Mouse (Mus musculus): ENCODE measurements around the gene Ehd1. TPM values are rescaled to one million over a fixed set of nuclear protein-coding genes. Genes with fewer than 3 reads are reported as not detected.
"Not testable (repeated sequence)": the region's sequence is repeated elsewhere in the genome, so short reads cannot be mapped to it uniquely, and the experiment has no call there.

Ehd1 gene
- total RNA-seq, 2 experiments from 2014 or later: 20.6 to 21.6 TPM

DNA sequence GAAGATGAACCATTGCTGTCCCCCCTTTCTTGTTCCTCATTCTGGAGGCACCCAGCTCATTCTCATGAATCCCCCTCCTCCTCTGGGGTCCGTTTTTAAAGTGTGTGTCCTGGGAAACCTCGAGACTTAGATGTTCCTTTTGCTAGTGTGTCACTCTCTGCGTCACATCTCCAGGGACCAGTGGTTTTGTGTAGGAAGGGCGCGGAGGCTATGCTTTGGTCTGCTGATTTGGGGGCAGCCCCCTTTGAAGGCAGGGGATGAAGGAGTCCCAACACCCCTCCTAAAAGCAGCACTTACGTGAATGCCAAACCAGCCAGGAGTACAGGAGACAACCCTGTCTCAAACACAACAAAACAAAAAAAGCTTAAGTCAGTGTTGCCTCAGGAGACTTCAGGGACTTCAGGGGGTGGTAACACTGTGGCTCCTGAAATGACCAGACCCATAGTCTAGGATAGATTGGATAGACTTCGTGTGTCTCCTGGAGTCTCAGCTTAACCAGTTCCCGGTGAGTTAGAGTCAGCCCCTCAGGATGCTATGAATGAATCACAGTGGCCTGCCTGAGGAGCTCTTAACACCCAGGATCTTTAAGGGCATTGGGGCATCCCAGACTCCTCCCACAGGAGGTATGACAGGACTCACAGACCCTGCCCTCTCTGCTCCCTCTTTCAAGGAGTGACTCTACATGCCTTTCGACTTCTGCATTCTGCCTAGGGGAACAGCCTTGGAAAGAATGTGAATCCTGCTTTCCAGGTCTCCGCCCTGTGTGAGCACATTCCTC, 1.3 kb downstream of the Ehd1 start:
- ATAC-seq (replicated peaks; ENCODE audit: poor library complexity, severe bottlenecking): peak; percentile 52

DNA sequence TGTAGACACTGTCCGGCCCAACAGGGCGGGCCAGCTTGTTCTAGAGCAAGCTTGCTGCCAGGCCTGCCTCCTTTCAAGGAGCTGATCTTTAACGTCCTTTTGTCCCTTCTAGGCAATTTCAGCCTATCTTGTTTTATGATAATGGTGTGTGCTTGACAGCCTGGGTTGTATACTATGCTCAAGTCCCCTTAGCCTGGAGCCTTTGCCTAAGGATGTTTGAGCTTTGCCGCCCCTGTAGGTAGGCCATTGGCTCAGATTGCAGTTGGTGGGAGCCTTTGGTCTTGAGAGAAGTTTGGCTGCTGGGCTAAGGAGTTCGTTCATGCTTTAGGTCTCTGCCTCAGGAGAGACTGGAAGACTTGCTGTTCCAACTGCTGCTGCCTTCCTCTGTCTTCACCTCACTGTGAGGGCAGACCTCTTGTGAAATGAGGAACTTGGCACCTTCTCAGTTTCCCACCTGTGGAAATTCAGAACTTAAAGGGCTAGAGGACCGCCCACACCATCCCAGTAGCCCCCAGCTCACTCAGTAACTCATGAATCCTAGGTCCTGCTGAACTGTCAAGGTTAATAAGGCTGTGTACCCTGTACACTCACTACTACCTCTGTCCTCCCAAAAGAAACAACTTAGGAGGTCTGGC, 2.0 kb downstream of the Ehd1 start:
- no peak for ATAC-seq (replicated peaks; ENCODE audit: poor library complexity, severe bottlenecking)

DNA sequence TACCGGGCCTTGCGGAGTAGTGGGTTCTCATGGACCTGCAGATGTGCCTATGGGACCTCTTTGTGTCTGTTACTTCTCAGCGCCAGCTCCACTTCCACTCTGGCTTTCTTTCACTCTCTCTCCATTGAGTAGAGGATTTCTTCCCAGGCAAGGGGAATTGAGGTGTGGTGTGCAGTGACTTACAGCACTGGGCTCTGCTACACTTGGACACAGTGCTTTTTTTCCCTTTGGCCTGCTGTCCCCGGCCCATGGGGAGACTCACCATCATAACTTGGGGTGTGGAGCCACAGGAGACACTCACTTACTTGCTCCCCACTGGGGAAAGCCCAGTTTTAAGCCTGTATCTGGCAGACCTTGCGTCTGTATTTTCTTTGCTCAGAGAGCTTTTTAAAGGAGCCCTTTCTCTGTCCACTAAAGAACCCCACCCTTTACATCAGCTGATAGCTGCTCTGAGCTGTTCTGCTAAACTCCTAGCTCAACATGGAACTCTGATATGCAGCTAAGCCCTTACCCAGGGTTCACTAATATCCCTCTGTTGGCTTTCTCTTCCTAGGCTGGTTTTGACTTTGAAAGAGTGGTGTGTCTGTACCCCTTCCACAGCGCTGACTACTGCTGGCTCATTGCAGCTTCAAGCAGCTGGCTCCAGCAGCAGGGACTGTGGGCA, 3.1 kb downstream of the Ehd1 start:
- ATAC-seq (replicated peaks; ENCODE audit: poor library complexity, severe bottlenecking): no peak

DNA sequence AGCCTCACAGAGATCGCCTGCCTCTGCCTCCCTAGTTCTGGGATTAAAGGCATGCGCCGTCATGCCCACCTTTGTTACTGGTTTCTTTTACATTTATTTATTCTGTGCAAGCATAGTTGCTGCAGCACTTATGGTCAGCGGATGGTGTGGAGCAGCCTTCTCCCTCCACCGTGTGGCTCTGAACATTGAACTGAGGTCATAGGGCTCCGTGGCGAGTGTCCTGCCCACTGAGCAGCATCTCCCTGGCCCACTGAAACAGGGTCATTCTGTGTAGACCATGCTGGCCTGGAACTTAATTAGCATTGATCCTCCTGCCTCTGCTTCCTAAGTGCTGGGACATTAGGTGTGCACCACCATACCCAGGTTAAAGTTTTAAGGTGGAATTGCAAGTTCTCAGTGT, 4.0 kb downstream of the Ehd1 start:
- no peak for ATAC-seq (replicated peaks; ENCODE audit: poor library complexity, severe bottlenecking)

DNA sequence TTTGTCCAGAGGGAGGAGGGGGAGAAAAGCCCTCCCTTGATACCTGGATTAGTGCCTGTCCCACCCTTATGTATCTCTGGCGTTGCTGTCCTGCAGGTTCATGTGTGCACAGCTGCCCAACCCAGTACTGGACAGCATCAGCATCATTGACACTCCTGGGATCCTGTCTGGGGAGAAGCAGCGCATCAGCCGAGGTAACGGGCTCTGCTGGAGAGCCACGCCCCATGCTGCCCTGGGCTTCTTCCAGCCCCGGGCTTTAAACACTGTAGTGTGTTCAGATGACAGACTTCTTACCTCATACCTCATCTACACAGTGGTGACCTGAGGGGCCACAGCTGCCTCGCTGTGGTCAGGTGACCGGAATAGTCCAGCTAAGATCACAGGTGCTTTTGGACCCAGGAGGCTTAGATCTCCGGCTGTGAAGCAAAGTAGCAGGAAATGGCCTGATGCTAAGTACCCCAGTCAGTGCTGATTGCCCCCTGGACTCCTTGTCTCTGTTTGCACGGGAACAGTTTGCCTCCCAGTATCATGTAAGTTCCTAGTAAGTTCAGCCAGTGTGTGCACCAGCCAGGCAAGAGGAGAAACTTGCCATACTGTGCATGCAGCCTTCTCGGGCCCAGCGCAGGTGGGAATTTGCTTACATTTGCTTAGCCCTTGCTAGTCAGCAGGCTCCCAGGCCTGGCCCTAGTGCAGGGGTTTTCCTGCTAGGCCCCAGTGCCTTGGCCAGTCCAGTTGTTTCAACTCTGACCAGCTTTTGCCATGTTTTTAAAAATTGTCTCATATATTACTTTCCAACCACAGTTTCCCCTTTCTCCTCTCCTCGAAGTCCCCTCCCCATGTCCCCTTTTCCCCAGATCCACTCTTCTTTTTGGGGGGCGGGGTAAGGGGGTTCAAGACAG, 4.8 kb downstream of the Ehd1 start:
- no peak for ATAC-seq (replicated peaks; ENCODE audit: poor library complexity, severe bottlenecking)

DNA sequence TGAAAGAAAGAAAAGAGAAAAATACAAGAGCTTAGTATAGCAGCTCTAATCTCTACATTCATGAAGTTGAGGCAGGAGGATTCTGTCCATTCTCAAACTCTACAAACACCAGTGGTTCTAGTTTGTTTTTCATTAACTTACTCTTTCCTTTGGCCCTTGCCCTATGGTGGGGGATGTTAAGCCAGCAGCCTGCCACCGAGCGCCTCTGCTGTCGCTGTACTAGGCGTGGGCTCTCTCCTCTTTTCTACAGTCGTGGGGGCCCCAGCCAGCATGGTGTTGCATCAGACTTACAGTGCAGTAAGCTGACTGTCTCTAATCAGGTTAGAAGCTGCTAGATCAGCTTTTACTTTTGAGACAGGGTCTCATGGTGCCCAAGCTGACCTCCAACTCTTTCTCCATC, 6.5 kb downstream of the Ehd1 start:
- no peak for ATAC-seq (replicated peaks; ENCODE audit: poor library complexity, severe bottlenecking)

DNA sequence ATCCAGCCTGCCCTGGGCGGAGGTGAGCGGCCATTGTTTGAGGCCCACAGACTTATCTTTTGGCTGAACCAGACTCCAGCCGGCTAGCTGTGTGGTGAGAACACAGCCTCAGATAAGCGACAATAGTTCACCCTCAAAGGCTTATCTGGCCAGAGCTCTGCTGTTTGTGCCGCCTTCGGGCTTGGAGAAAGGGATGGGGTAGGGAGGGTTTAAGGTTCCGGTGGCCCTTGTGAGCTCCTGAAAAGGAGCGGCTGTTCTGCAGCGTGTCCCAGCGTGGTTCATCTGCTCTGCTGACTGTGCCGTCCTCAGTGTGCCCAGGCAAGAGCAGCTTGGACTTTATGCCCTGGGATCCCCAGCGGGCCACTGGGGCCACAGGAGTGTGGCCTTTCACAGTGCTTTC, 8.0 kb downstream of the Ehd1 start:
- no peak for ATAC-seq (replicated peaks; ENCODE audit: poor library complexity, severe bottlenecking)

DNA sequence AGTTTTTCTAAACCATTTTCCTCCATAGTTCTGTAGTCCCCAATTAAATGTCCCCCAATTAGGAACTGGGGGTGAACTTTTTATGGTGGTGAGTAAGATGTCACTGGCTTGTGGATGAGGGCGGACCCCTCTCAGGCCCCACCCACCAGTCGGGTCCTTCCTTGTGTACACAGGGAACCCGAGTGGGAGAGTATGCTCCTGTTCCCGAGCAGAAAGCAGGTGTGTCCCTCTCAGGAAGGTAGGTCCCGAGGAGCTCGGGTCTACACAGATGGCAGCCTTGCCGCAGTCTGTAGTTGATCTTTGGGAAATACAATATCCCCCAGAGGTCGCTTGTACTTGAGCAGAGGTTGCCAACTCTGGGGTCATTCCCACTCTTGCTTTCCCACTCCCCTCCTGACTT, 8.7 kb downstream of the Ehd1 start:
- ATAC-seq (replicated peaks; ENCODE audit: poor library complexity, severe bottlenecking): no peak

DNA sequence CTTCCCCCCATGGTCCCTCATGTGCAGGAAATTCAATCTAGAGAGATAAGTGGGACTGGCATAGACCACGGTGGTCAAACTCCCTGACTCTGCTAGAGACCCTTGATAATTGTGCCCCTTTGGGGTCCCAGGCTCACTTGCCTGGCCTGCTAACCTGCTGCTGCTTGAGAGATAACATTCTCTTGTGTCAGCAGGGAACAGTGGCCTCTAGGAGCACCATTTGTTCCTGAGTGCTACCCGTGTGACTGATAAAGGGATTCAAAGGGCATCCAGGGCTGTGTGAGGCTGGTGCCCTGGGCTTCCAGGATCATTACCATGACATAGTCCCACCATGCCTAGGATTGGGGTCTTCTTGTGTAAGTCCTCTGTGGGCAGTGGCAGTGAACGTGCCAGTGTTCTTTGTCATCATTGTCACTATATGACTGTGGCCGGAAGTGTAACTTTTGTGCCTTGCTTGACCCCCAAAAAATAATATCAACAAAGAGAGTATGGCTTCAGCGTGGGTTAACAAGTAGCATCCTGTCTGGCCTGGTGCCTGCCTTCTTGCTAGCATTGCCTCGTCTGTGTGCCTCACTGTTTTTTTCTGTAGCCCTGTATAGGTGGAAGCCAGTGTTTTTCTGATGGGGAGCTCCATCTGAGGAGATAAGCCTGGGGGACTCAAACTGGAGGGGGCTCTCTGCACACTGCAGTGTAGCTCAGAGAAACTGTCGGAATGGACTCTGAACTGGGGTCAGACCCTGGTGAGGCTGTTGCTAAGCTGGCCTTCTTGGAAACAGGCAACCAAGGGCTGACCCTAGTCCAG, 9.3 kb downstream of the Ehd1 start:
- ATAC-seq (replicated peaks; ENCODE audit: poor library complexity, severe bottlenecking): no peak

DNA sequence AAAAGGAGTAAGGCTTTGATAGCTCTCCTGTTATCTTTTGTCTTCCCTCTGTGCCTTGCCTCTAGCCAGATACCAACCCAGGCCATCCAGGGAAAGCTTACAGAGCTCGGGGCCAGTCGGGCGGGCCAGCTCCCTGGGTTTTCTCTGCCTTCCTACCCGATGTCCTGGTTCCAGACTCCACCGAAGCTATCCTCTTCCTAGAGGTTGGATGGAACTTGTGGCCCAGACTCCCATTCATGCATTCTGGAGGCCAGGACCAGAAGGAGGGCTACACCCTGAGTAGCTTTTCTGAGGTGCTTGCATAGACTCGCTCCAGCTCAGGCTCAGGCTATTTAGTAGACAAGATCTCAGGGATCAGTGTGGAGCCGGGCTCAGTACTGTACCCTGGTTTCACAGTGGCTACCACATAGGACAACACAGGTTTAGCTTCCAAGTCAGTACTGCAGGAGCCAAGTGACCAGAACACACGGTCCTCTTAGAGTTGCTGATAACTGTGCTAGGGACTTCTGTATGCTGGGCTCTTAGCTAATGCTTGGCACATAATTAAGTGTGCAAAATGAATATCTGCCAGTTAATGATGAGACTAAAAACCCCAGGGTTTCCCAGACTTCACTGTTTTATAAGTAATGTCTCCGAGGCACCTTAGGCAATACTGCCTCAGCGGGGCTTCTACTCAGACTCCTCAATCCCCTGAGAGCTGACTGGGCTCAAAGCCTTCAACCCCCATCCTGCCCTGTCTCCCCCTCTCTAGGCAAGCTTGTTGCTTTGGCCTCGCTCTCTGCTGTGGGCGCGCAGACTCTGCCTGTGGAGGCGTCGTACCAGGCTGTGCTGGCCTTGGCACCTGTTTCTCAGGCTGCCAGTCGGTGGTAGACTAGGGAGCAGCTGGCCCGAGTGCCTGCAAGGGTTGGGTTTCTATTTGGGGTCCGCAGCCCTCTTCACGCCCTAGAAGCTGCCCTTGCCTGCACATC, 10.2 kb downstream of the Ehd1 start:
- ATAC-seq (replicated peaks; ENCODE audit: poor library complexity, severe bottlenecking): no peak

DNA sequence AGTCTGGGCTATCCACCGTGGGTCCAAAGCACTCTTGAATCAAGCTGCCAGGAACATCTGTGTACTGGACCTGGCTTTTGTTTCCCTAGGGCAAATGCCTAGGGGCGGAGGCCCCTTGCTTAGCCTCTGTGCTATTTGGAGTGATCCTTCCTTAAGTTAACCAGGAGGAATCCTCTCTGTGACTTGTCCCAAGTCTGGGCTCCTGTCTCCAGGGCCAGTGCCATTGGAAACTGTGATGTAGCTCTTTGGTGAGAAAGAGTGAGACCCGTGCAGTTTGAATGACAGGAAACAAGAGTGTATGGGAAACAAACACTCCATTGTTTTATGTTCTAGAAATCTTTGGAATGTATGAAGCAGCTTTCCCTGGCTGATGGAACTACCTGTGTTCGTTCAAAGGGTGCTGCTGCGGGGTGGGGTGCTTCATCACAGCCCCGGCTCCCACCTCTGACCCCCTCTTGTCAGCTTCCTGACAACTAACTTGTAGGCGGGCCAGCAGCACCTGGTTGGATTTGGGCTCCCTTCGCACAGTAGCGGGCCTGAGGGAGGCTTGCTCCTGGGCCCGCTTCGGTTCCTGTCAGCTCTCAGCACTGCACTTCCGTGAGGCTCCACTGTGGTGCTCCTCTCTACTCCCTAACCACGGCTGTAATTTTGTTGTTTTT, 11.8 kb downstream of the Ehd1 start:
- ATAC-seq (replicated peaks; ENCODE audit: poor library complexity, severe bottlenecking): no peak

DNA sequence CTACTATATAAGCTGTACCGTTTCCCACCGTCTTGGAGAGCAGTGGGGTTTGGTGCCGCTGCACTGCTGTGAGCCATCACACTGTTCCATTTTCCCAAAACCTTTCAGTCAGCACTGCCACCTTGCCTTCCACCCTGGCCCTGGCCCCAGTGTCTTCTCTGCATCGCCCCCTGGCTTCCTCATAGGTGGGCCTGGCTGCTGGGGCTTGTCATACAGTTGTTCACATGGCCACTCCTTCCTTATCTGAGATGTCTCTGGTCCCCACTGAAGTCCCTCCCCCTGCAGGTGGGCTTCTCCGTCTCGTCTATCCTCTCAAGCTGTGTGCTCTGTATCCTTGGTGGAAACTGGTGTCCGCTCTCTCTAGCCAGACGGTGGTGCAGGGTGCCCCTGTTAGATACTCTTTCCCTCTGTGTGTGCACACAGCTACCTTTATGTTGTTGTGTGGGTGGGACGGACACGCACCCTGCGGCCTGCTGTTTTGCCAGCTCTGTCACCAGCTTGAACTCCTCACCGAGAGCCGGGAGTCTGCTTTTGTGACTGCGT, 13.2 kb downstream of the Ehd1 start:
- no peak for ATAC-seq (replicated peaks; ENCODE audit: poor library complexity, severe bottlenecking)

DNA sequence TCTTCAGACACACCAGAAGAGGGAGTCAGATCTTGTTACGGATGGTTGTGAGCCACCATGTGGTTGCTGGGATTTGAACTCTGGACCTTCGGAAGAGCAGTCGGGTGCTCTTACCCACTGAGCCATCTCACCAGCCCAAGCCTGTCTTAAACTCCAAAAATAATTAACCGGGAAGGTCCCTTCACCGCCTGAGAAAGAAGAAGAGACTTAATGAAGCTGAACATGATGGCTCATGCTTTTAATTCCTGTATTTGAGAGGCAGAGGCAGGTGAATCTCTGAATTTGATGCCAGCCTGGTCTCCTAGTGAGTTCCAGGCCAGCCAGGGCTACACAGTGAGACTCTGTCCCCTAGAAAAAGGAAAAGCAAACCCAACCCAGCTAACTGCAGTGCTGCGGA, 14.2 kb downstream of the Ehd1 start:
- not testable (repeated sequence) for ATAC-seq (replicated peaks; ENCODE audit: poor library complexity, severe bottlenecking)

DNA sequence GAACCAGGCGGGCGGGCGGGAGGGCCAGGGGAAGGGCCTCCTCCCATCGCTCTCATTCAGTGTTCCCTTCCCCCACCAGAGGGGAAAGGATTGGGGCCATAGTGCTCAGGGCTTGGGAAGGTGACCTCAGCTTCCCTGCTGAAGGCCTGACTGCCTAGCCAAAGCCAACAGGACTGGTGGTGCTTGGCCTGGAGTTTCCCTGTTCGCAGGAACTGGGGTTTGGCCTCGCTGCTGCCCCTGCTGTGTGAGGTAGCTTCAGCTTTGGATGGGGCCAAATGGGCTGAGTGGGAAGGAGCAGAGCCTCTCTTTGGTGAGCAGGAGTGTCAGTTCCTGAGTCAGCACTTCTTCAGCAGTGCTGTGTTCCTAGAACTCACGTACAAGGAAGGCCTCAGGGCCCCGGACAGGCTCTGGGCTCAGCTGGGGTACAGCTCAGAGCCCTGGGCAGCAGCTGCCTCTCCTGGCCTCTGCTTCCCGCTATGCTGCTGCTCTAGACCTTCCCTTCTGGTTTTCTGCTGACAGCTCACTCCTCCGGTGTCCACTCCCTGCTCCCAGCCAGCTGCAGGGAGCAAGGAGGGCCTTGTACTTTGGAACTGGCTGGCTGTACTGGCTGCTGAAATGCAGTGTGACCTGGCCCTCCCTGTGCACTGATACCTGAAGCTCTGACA, 14.7 kb downstream of the Ehd1 start:
- no peak for ATAC-seq (replicated peaks; ENCODE audit: poor library complexity, severe bottlenecking)

DNA sequence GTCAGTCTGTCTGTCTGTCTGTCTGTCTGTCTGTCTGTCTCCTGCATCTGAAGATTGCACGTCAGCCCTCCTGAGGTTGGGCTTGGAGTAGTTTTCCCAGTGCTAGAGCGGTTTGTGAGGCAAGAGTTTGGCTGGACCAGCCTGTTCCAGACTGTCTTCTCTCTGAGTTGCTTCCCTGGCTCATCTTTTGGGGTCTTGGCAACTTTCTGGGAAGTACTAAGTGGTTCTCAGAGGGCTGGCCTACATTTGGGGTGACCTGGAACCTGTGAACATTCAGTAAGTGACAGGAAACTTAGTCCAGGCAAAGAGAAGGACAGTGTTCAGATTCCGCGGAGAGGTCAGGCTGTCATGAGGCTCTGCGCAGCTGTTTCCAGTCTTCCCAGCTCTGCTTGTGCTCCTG, 15.7 kb downstream of the Ehd1 start:
- ATAC-seq (replicated peaks; ENCODE audit: poor library complexity, severe bottlenecking): no peak

DNA sequence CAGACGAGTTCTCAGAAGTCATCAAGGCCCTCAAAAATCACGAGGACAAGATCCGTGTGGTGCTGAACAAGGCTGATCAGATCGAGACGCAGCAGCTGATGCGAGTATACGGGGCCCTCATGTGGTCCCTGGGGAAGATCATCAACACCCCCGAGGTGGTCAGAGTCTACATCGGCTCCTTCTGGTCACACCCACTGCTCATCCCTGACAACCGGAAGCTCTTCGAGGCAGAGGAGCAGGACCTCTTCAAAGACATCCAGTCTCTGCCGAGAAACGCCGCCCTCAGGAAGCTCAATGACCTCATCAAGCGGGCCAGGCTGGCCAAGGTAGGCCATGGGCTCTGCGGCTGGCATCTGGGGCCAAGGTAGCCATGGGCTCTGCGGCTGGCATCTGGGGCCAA, 17.8 kb downstream of the Ehd1 start:
- ATAC-seq (replicated peaks; ENCODE audit: poor library complexity, severe bottlenecking): no peak

DNA sequence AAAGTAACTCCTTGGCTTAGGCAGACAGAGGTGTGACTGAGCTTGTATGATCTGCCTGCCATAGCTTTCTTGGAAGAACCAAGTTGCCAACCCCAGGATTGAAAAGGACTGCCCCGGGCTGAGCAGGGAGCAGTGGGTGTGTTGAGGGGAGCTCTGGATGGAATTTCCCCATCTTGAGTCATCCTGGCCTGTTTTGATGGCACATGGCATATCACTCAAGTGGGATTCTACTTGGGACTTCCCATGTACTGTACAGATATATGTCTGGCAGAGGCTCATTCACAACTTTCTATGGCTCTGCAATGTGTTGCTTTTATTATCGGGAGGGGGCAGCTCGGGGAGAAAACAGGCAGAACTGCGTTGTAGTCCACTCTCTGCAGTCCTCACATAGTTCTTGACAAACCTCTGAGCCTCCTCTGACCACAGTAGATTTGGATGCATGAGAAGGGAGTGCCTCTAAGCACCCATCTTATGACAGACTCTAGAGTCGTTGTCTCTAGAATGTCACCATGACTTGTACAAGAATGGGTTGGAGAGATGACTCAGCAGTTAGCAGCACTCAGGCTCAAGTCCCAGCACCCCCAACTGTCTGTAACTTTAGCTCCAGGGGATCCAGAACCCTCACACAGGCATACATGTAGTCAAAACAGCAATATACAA, 20.2 kb downstream of the Ehd1 start:
- ATAC-seq (replicated peaks; ENCODE audit: poor library complexity, severe bottlenecking): no peak

Measured in granulocyte monocyte progenitor cell, adult 5-6 weeks (primary cell).